Mouse (Mus musculus) embryonic facial prominence, embryonic 15.5 days (tissue): Measurements from ENCODE around the gene Tpp1. TPM values are rescaled to one million over a fixed set of nuclear protein-coding genes. Genes with fewer than 3 reads are reported as not detected.

Experiments used
- ATAC-seq: fragments of 200-750 bp; cut with Nextera tagmentation; 2 replicates; pipeline ENCODE4 v1.8.0; 2017; ENCODE audit warnings: low read depth, moderate TSS enrichment; ENCODE audit not compliant: insufficient number of reproducible peaks, low FRiP score, low TSS enrichment
- H3K27ac ChIP-seq: fragments of 300-500 bp; sonication (generic); replicated peaks from 2 replicates; pipeline ENCODE4 v1.5.1; 2015; ENCODE audit warnings: mild to moderate bottlenecking, inconsistent platforms
- H3K27me3 ChIP-seq: fragments of 300-500 bp; sonication (generic); 2 replicates; pipeline ENCODE4 v1.6.1; 2015; ENCODE audit warnings: inconsistent platforms
- H3K36me3 ChIP-seq: fragments of 300-500 bp; sonication (generic); 2 replicates; pipeline ENCODE4 v1.6.1; 2015; ENCODE audit warnings: mild to moderate bottlenecking, inconsistent platforms
- H3K4me1 ChIP-seq: fragments of 300-500 bp; sonication (generic); 2 replicates; pipeline ENCODE4 v1.6.1; 2015; ENCODE audit warnings: inconsistent platforms
- H3K4me2 ChIP-seq: fragments of 300-500 bp; sonication (generic); replicated peaks from 2 replicates; pipeline ENCODE4 v1.6.1; 2015; ENCODE audit warnings: mild to moderate bottlenecking, inconsistent platforms
- H3K4me3 ChIP-seq: fragments of 300-500 bp; sonication (generic); replicated peaks from 2 replicates; pipeline ENCODE4 v1.5.1; 2015; ENCODE audit warnings: mild to moderate bottlenecking, inconsistent platforms
- H3K9ac ChIP-seq: fragments of 300-500 bp; sonication (generic); 2 replicates; pipeline ENCODE4 v1.6.1; 2015; ENCODE audit warnings: inconsistent platforms
- H3K9me3 ChIP-seq: fragments of 300-500 bp; sonication (generic); replicated peaks from 2 replicates; pipeline ENCODE4 v1.6.1; 2016; ENCODE audit warnings: inconsistent platforms
- WGBS: fragments of 180-500 bp; shearing (Covaris S2); methylation state at CpG from one replicate; pipeline ENCODE4 v1.1.7; 2015; 5-methylcytosine and 5-hydroxymethylcytosine counted together
- polyA plus RNA-seq: library from polyadenylated mRNA; unstranded; fragments of >200 nt; fragmentation: Nextera tagmentation; extraction: Ambion mirVana; gene quantifications from 2 replicates; pipeline ENCODE4 v1.2.1, GENCODE M21; 2015

Tpp1 gene
- polyA plus RNA-seq, 1 experiment from 2014 or later = 82.0 TPM

DNA sequence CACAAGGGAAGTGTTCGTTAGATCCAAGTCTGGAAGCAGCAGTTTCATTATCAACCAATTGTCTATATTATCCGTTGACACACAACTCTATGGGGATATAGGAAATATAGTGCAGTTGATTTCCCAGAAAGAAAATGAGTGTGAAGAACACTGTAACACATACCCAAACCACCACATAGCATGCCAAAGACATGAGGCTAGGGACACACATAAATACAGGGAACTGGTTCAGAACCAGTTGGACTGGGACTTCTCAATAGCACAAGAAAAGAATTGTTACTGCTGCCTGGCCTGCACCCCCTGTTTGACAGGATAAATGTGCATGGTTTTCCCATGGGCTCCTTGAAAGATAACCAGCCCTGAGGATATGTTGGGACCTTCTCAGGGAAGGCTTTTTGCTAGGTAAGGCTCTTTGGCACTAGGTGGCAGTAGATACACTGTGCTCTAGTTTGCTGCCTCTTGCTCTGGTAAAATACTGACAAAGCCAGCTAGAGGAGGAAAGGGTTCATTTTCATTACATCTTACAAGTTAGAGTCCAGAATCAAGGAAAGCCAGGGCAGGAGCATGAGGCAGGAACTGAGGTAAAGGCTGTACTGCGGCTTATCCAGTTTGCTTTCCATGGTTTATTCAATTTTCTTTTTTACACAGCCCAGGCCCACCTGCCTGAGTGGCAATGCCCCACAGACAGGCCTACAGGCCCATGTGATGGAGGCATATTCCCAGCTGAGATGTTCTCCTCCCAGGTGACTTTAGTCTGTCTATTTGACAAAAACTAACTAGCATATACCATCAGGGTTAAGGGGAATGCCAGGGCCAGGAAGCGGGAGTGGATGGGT lies 25.7 kb downstream of the Tpp1 start:
- H3K9me3 ChIP-seq = no peaks in the 10 kb centered on the region
- WGBS = 82% methylated on average over 4 of the region's 4 CpGs
- H3K27ac ChIP-seq = no peak overlapping the region
- H3K9ac ChIP-seq = no peak overlapping the region
- H3K4me2 ChIP-seq = no peak overlapping the region
- H3K36me3 ChIP-seq = peaks cover 25% of the 10 kb centered on the region
- ATAC-seq = peak; percentile 66; the same call in 1 of the 2 replicates
- no peak overlapping the region for H3K4me3 ChIP-seq
- H3K27me3 ChIP-seq = no peaks in the 10 kb centered on the region
- H3K4me1 ChIP-seq = peaks cover 4% of the 10 kb centered on the region; the same call in 1 of the 2 replicates

DNA sequence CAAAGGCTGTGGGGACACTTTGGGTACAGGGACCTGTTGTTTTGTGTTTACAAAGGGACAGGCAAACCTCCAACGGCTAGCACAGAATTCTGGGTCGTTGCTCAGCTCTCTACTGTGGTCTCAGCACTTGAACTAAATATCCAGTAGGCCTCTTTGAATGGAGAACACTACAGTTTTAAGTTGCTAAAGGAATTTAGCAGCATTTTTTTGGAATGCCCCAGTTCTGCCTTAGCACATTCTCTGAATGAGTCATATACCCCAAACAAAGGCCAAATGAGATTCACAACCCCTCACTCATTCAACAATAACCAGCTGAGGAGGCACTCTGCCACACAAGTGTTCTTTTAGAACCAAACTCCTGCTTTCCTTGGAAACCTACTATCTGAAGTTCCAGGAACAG lies 30.1 kb downstream of the Tpp1 start:
- 74% methylated on average over 2 of the region's 2 CpGs for WGBS
- no peak overlapping the region for H3K4me2 ChIP-seq
- H3K9ac ChIP-seq = no peak overlapping the region
- H3K4me1 ChIP-seq = peaks cover 4% of the 10 kb centered on the region; the same call in 1 of the 2 replicates
- no peaks in the 10 kb centered on the region for H3K9me3 ChIP-seq
- no peaks in the 10 kb centered on the region for H3K36me3 ChIP-seq
- no peak overlapping the region for H3K27ac ChIP-seq
- ATAC-seq = no peak
- no peaks in the 10 kb centered on the region for H3K27me3 ChIP-seq
- no peak overlapping the region for H3K4me3 ChIP-seq

DNA sequence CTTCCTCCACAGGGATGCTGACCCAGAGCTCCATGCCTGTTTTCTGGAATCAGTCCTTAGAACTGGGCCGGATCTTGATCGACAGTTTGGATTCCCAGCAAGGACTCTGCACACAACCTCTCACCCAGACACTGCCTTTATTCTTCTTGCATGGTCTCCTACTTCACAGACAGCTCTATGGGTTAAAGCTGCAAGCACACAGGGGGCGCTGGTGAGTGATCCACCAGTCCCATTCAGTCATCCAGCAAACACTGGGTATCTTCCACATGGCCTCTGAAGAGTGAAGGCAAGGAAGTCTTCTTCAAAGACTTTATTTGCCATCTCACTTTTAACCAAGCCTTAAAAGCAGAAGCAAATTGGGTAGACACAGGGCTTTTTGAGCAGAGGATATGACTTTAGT lies 36.7 kb downstream of the Tpp1 start:
- H3K9ac ChIP-seq = no peak overlapping the region
- 61% methylated on average over 3 of the region's 3 CpGs for WGBS
- no peaks in the 10 kb centered on the region for H3K9me3 ChIP-seq
- H3K4me3 ChIP-seq = no peak overlapping the region
- H3K27ac ChIP-seq = no peak overlapping the region
- ATAC-seq = no peak
- no peaks in the 10 kb centered on the region for H3K36me3 ChIP-seq
- no peaks in the 10 kb centered on the region for H3K4me1 ChIP-seq
- H3K4me2 ChIP-seq = no peak overlapping the region
- no peaks in the 10 kb centered on the region for H3K27me3 ChIP-seq

DNA sequence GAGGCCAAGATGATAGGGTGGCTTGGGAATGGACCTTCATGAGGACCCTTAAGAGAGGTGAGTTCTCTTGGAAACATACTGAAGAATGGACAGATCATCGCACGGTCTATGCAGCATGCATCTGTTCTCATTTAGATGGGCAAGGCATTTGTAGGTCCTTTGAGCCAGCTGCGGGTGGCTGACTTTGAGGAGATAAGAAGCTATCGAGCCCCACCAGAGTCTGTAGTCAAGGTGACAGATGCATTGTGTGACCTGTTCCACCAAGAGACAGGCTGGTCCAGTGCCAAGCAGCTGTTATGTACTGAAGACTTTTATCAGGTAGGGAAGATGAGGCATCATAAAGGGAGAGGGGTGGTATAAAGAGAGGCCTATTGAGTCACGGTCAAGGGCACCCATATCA lies 43.3 kb downstream of the Tpp1 start:
- 87% methylated on average over 5 of the region's 5 CpGs for WGBS
- H3K4me1 ChIP-seq = no peaks in the 10 kb centered on the region
- H3K4me3 ChIP-seq = no peak overlapping the region
- no peak for ATAC-seq
- H3K27ac ChIP-seq = no peak overlapping the region
- H3K4me2 ChIP-seq = no peak overlapping the region
- no peak overlapping the region for H3K9ac ChIP-seq
- H3K9me3 ChIP-seq = no peaks in the 10 kb centered on the region
- H3K27me3 ChIP-seq = no peaks in the 10 kb centered on the region
- no peaks in the 10 kb centered on the region for H3K36me3 ChIP-seq

DNA sequence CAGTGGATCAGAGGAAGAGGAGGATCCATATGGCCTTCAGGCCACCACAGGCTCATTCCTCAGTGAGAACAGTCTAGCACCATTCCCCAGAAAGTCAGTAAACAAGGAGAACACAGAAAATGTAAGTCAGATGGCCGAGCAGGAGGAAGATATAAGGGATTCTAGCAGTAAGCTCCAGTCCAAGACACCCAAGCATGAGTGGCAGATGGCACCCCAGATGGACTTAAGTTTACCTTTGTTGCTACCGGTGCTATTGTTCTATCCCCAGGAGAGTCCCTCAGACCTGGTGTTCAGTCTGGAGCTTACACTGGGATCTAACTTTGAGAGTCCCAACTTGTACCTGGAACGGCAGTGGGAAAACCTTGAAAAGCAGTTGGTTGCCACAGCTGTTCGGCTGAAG lies 48.2 kb downstream of the Tpp1 start:
- Histone ChIP-seq H3K9me3 (no peaks in the 10 kb centered on the region), H3K36me3 (no peaks in the 10 kb centered on the region), H3K27ac (no peak overlapping the region), H3K9ac (no peak overlapping the region), H3K4me3 (no peak overlapping the region), H3K4me2 (no peak overlapping the region), H3K4me1 (no peaks in the 10 kb centered on the region), H3K27me3 (no peaks in the 10 kb centered on the region)
- ATAC-seq = no peak
- 86% methylated on average over 4 of the region's 4 CpGs for WGBS

DNA sequence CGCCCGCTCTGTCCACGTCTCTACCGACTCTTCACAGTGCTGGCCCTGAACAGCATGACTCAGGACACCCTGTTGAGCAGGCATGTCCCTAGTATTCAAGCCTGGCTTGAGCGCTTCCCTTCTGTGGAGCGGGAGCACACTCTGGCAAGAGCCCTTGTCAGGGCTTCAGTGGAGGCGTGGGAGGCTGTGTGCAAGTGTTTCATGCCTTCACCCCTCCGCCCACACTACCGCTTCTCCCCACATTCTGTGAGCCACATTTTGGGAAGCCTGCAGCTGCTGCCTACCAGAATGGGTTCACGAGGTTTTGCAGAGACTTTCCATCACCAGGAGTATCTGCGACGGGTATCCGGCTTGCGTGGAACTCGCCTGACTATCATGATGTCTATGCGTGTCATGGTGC lies 48.9 kb downstream of the Tpp1 start:
- Histone ChIP-seq H3K27me3 (no peaks in the 10 kb centered on the region), H3K4me1 (no peaks in the 10 kb centered on the region), H3K9ac (no peak overlapping the region), H3K27ac (no peak overlapping the region), H3K4me2 (no peak overlapping the region), H3K4me3 (no peak overlapping the region), H3K36me3 (no peaks in the 10 kb centered on the region), H3K9me3 (no peaks in the 10 kb centered on the region)
- WGBS = 85% methylated on average over 16 of the region's 16 CpGs
- no peak for ATAC-seq

Other genes starting within 250 kb of the Tpp1 start
- gene Smpd1, start 197.9 kb downstream of the Tpp1 start, polyA plus RNA-seq = 54.6 and 58.9 TPM in 2 replicates
- gene Apbb1, start 170.6 kb downstream of the Tpp1 start, polyA plus RNA-seq = 53.1 and 63.4 TPM in 2 replicates
- gene Hpx, start 152.1 kb downstream of the Tpp1 start, polyA plus RNA-seq = 0.32 and 0.33 TPM in 2 replicates
- gene Trim3, start 118.7 kb downstream of the Tpp1 start, polyA plus RNA-seq = 45.2 and 48.1 TPM in 2 replicates
- gene Timm10b, start 112.2 kb downstream of the Tpp1 start, polyA plus RNA-seq = 204 and 209 TPM in 2 replicates
- 96.7 and 97.7 TPM in 2 replicates for gene Arfip2, start 111.8 kb downstream of the Tpp1 start, polyA plus RNA-seq
- 30.0 and 33.1 TPM in 2 replicates for gene Gm45799, start 111.7 kb downstream of the Tpp1 start, polyA plus RNA-seq
- 1.1 and 2.8 TPM in 2 replicates for gene Dnhd1, start 101.4 kb downstream of the Tpp1 start, polyA plus RNA-seq
- gene Ilk, start 15.6 kb downstream of the Tpp1 start, polyA plus RNA-seq = 357 and 386 TPM in 2 replicates
- gene Rrp8, start 14.8 kb downstream of the Tpp1 start, polyA plus RNA-seq = 35.4 and 40.9 TPM in 2 replicates
- gene Taf10, start 7.9 kb downstream of the Tpp1 start, polyA plus RNA-seq = 128 and 131 TPM in 2 replicates
- gene Dchs1, start 35.4 kb upstream of the Tpp1 start, polyA plus RNA-seq = 15.5 and 17.7 TPM in 2 replicates
- gene Mrpl17, start 58.9 kb upstream of the Tpp1 start, polyA plus RNA-seq = 345 and 355 TPM in 2 replicates
- gene Gm4070, start 201.7 kb upstream of the Tpp1 start, polyA plus RNA-seq = 1.2 and 1.3 TPM in 2 replicates